Mouse (Mus musculus) thymus, adult 2 months (tissue): ENCODE data around the gene Chn2.

ENCODE experiments used
- CTCF ChIP-seq: fragments of 200-500 bp; IDR thresholded peaks from 2 replicates; pipeline ENCODE4 v1.5.1; 2012; ENCODE audit warnings: mild to moderate bottlenecking, control low read depth, low read length, moderate library complexity, borderline replicate concordance; ENCODE audit not compliant: control insufficient read depth, poor library complexity, insufficient read depth; ENCODE audit errors: extremely low read depth
- POLR2A ChIP-seq: fragments of 200-500 bp; IDR thresholded peaks from 2 replicates; pipeline ENCODE4 v1.6.1; 2012; ENCODE audit warnings: mild to moderate bottlenecking, low read length, control low read depth, moderate library complexity; ENCODE audit not compliant: control insufficient read depth, poor library complexity, insufficient read depth; ENCODE audit errors: extremely low read depth

GRCm38 (mm10) chr6:54160677-54161076 is 121.3 kb downstream of the Chn2 start:
- no peak for TF ChIP-seq POLR2A
- no peak for TF ChIP-seq CTCF
